Mouse (Mus musculus) neural tube, embryonic 14.5 days (tissue): ENCODE data around the gene Coch. TPM values are rescaled to one million over a fixed set of nuclear protein-coding genes. Genes with fewer than 3 reads are reported as not detected.

Experiments used
- ATAC-seq: fragments of 200-750 bp; cut with Nextera tagmentation; 2 replicates; pipeline ENCODE4 v1.8.0; 2017; ENCODE audit warnings: low read depth, mild to moderate bottlenecking, moderate TSS enrichment, moderate library complexity
- H3K27ac ChIP-seq: fragments of 300-500 bp; sonication (generic); 2 replicates; pipeline ENCODE4 v1.5.1; 2014; ENCODE audit warnings: low read depth, mild to moderate bottlenecking, control low read depth, low read length, moderate library complexity, mixed read lengths
- H3K27me3 ChIP-seq: fragments of 300-500 bp; sonication (generic); 2 replicates; pipeline ENCODE4 v1.6.1; 2014; ENCODE audit warnings: low read length; ENCODE audit not compliant: control insufficient read depth, insufficient read depth
- H3K36me3 ChIP-seq: fragments of 300-500 bp; sonication (generic); 2 replicates; pipeline ENCODE4 v1.6.1; 2014; ENCODE audit warnings: low read length, mixed read lengths; ENCODE audit not compliant: control insufficient read depth, insufficient read depth
- H3K4me1 ChIP-seq: fragments of 300-500 bp; sonication (generic); 2 replicates; pipeline ENCODE4 v1.6.1; 2014; ENCODE audit warnings: low read length; ENCODE audit not compliant: control insufficient read depth, insufficient read depth
- H3K4me2 ChIP-seq: fragments of 300-500 bp; sonication (generic); 2 replicates; pipeline ENCODE4 v1.6.1; 2014; ENCODE audit warnings: mild to moderate bottlenecking, low read depth, low read length, control low read depth
- H3K4me3 ChIP-seq: fragments of 300-500 bp; sonication (generic); 2 replicates; pipeline ENCODE4 v1.5.1; 2014; ENCODE audit warnings: low read depth, low read length, control low read depth, mixed read lengths
- H3K9ac ChIP-seq: fragments of 300-500 bp; sonication (generic); replicated peaks from 2 replicates; pipeline ENCODE4 v1.6.1; 2014; ENCODE audit warnings: low read depth, mild to moderate bottlenecking, control low read depth, low read length, mixed read lengths
- H3K9me3 ChIP-seq: fragments of 300-500 bp; sonication (generic); 2 replicates; pipeline ENCODE4 v1.6.1; 2016; ENCODE audit warnings: low read length; ENCODE audit not compliant: control insufficient read depth
- WGBS: fragments of 180-500 bp; shearing (Covaris S2); extraction: QIAGEN DNeasy Blood & Tissue Kit; methylation state at CpG from one replicate; pipeline ENCODE4 v1.1.7; 2014; 5-methylcytosine and 5-hydroxymethylcytosine counted together
- polyA plus RNA-seq: library from polyadenylated mRNA; unstranded; fragments of >200 nt; fragmentation: Nextera tagmentation; extraction: Ambion mirVana; gene quantifications from 2 replicates; pipeline ENCODE4 v1.2.1, GENCODE M21; 2014

Coch gene
- polyA plus RNA-seq, 1 experiment from 2014 or later, result 15.3 TPM

- Histone ChIP-seq H3K27ac (no peak overlapping the region), H3K27me3 (peaks cover 11% of the 10 kb centered on the region), H3K9me3 (no peaks in the 10 kb centered on the region), H3K4me1 (no peaks in the 10 kb centered on the region; the same call in 1 of the 2 replicates), H3K4me3 (no peak overlapping the region), H3K9ac (no peak overlapping the region), H3K4me2 (no peak overlapping the region), H3K36me3 (no peaks in the 10 kb centered on the region)
- ATAC-seq, result no peak
- WGBS, result 89% methylated on average over 5 of the region's 5 CpGs
These were observed 3.9 kb upstream of the Coch start for GRCm38 (mm10) chr12:51589263-51589662.

DNA sequence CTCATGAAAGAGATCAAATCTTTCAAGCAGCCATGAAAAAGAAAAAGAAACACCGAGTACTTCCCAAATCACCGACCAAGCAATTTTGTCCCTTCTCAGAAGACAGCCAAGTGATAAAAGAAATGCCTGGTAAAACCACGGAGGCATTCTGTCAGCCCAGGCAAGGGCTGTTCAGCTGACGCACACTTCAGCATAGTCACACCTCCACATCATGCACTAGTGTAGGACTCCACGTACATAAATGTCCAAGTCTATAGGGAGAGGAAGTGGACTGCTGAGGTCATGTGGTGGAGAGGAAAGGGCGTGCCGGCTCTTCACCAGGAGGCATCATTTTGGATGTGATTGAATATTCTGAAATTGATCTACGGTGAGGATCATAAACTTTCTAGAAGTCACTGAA lies 1.2 kb upstream of the Coch start:
- Histone ChIP-seq H3K9me3 (no peaks in the 10 kb centered on the region), H3K4me1 (no peaks in the 10 kb centered on the region; the same call in 1 of the 2 replicates), H3K27me3 (peaks cover 16% of the 10 kb centered on the region), H3K9ac (no peak overlapping the region), H3K27ac (no peak overlapping the region), H3K36me3 (no peaks in the 10 kb centered on the region), H3K4me3 (no peak overlapping the region), H3K4me2 (no peak overlapping the region)
- ATAC-seq, result no peak
- WGBS, result 68% methylated on average over 8 of the region's 8 CpGs

DNA sequence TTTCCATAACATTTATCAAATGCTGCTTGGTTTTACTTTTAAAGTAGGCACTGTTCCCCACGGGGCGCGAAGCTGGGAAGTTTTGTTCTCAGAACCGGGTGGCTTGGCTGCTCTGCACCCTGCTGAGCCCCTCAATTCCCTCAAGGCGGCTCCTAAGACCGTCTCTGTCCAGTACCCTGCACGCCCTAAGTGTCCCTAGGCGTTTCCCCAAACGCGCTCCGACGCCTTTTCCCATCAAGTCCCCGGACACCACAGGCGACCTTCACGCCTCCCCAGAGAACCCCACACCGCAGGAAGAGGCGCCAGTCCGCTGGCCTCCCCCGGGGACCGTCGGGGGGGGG lies 283 bp upstream of the Coch start:
- WGBS, result 1% methylated on average over 18 of the region's 21 CpGs
- Histone ChIP-seq H3K27me3 (peaks cover 16% of the 10 kb centered on the region), H3K36me3 (no peaks in the 10 kb centered on the region), H3K4me3 (peak overlapping the region; percentile 69), H3K9me3 (no peaks in the 10 kb centered on the region), H3K4me2 (peak overlapping the region; percentile 96), H3K27ac (no peak overlapping the region), H3K4me1 (no peaks in the 10 kb centered on the region; the same call in 1 of the 2 replicates), H3K9ac (peak overlapping the region; percentile 57)
- no peak; the same call in 1 of the 2 replicates for ATAC-seq

- Histone ChIP-seq H3K9me3 (no peaks in the 10 kb centered on the region), H3K4me2 (peak overlapping the region; percentile 96), H3K27ac (no peak overlapping the region), H3K4me1 (no peaks in the 10 kb centered on the region; the same call in 1 of the 2 replicates), H3K36me3 (no peaks in the 10 kb centered on the region), H3K4me3 (peak overlapping the region; percentile 69), H3K9ac (peak overlapping the region; percentile 57), H3K27me3 (peaks cover 16% of the 10 kb centered on the region)
- no peak for ATAC-seq
- 2% methylated on average over 18 of the region's 18 CpGs for WGBS
These were observed 909 bp downstream of the Coch start for GRCm38 (mm10) chr12:51594030-51594470.

GRCm38 (mm10) chr12:51603306-51603705 lies 10.2 kb downstream of the Coch start:
- H3K4me3 ChIP-seq, result no peak overlapping the region
- WGBS, result 98% methylated on average over 10 of the region's 10 CpGs
- H3K27me3 ChIP-seq, result no peaks in the 10 kb centered on the region
- H3K36me3 ChIP-seq, result peaks cover 3% of the 10 kb centered on the region; the same call in 1 of the 2 replicates
- no peak overlapping the region for H3K27ac ChIP-seq
- H3K4me1 ChIP-seq, result no peaks in the 10 kb centered on the region
- no peak overlapping the region for H3K4me2 ChIP-seq
- H3K9me3 ChIP-seq, result no peaks in the 10 kb centered on the region
- no peak for ATAC-seq
- H3K9ac ChIP-seq, result no peak overlapping the region

DNA sequence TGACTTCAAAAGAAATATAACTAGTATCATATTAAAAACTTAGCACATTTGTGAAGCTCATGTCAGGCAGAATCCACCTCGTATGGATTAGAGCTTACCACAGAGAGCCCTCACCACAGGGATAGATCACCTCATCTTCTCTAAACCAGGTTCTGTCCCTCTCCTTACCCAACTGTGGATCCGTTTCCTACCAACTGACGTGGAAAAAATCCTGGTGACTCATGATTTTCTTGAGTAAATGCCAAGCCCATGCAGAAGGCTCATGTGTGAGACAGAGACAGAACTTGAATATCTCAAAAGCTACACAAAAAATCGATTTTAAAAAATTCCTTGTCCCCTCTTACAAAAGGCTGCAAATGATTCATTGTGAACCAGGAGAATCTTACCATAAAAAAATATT lies 13.0 kb downstream of the Coch start:
- H3K4me2 ChIP-seq, result no peak overlapping the region
- H3K9ac ChIP-seq, result no peak overlapping the region
- H3K36me3 ChIP-seq, result peaks cover 10% of the 10 kb centered on the region; the same call in 1 of the 2 replicates
- no peak for ATAC-seq
- WGBS, result 92% methylated on average over 4 of the region's 4 CpGs
- no peaks in the 10 kb centered on the region for H3K9me3 ChIP-seq
- no peak overlapping the region for H3K4me3 ChIP-seq
- H3K27ac ChIP-seq, result no peak overlapping the region
- no peaks in the 10 kb centered on the region for H3K4me1 ChIP-seq
- no peaks in the 10 kb centered on the region for H3K27me3 ChIP-seq

DNA sequence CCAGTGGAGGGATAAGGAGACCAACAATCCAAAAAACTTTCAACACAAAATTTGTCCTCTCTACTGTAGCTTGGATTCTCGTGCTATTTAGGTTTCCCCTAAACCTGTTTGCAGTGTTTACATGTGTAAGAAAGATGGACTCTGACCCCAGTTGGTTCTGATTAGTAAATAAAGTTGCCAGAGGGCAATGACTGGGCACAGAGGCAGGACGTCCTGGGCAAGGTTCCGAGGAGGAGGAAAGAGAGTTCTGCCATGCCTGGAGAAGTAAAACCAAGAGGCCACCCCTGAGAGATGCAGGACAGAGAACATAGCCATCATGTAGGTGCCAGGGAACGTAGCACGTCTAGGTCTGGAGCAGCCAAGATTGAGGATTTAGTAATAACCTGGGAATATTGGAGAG lies 19.2 kb downstream of the Coch start:
- H3K27ac ChIP-seq, result no peak overlapping the region
- no peaks in the 10 kb centered on the region for H3K9me3 ChIP-seq
- H3K4me1 ChIP-seq, result no peaks in the 10 kb centered on the region
- no peak for ATAC-seq
- no peak overlapping the region for H3K9ac ChIP-seq
- 94% methylated on average over 5 of the region's 5 CpGs for WGBS
- no peak overlapping the region for H3K4me2 ChIP-seq
- no peaks in the 10 kb centered on the region for H3K27me3 ChIP-seq
- no peak overlapping the region for H3K4me3 ChIP-seq
- peaks cover 10% of the 10 kb centered on the region; the same call in 1 of the 2 replicates for H3K36me3 ChIP-seq

DNA sequence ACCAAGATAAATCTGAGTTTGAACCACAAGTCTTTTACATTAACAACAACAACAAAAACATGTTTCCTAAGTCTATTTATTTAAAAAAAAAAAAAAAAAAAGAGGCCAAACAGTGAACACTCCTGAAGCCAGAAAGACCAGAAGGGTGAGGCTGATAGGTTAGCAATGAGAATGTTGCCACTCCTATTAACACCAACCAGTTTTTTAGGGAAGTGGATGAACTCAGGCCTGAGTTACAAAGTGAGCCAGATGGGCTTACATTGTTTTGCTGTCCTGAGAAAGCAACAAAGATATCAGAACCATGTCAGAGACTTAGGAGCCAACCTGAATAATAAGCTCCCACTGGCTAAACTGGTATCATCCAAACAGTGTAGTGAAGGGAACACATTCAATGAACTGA lies 27.4 kb downstream of the Coch start:
- Histone ChIP-seq H3K9me3 (no peaks in the 10 kb centered on the region), H3K27ac (no peak overlapping the region), H3K4me3 (no peak overlapping the region), H3K9ac (no peak overlapping the region), H3K27me3 (no peaks in the 10 kb centered on the region), H3K4me2 (no peak overlapping the region), H3K4me1 (no peaks in the 10 kb centered on the region), H3K36me3 (peaks cover 8% of the 10 kb centered on the region; the same call in 1 of the 2 replicates)
- ATAC-seq, result no peak

- Histone ChIP-seq H3K36me3 (peaks cover 8% of the 10 kb centered on the region; the same call in 1 of the 2 replicates), H3K27me3 (no peaks in the 10 kb centered on the region), H3K4me1 (no peaks in the 10 kb centered on the region), H3K27ac (no peak overlapping the region), H3K9ac (no peak overlapping the region), H3K4me2 (no peak overlapping the region), H3K4me3 (no peak overlapping the region), H3K9me3 (no peaks in the 10 kb centered on the region)
- ATAC-seq, result no peak
- 97% methylated on average over 5 of the region's 5 CpGs for WGBS
These were observed 28.0 kb downstream of the Coch start for GRCm38 (mm10) chr12:51621161-51621560.
